ENCODE assay signal across 14 mouse cellular contexts in the genomic region with DNA sequence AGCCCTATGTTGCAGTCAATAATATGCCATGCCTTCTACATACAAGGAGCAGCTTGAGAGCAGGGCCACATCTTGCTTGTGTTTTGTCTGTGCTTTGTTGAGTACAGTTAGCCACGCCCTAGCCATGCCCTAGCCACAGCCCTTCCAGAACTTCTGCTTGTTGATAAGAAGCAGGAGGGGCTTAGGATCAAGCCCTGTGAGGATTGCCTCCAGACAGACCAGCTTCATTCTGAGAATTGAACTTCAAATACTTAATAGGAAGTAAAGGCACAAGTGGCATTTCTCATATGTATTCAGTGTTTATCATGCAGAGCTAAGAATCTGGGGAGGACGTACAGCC.
A peak's percentile ranks its signal among the peaks of the same experiment; 100 is the strongest.
DNase-seq lines count a peak whose midpoint lies in the region; ATAC-seq and TF ChIP-seq lines count a peak whose summit lies in the region.
"Had no signal": no experiment of that assay in that cellular context is flagged by ENCODE, and none has a peak within 500 bp of the region (broad histone marks: within the 10 kb centered on the region; RNA-seq: fewer than 3 reads in every experiment).

No protein-coding gene starts in this region.

- peak overlapping the region; percentile 23; the same call in 1 of the 2 replicates for H3K9ac ChIP-seq in MEL (ENCODE audit: control insufficient read depth, low read depth, low read length, poor library complexity, severe bottlenecking)
- H3K9ac ChIP-seq: heart, embryonic 13.5 days; hindbrain, embryonic 15.5 days; limb, embryonic 12.5 days; neural tube, embryonic 15.5 days had no signal

- peak; percentile 55 to 75; a peak in 2 of 4 replicates for TF ChIP-seq EP300 in MEL (IDR thresholded peaks at IDR 0.05; ENCODE audit: low read depth in 1 of 2, low read length in 2 of 2)

- H3K36me3 ChIP-seq in MEL (ENCODE audit: control insufficient read depth in 1 of 2, insufficient read depth in 2 of 2, low read length in 2 of 2): peaks cover 0 to 25% of the 10 kb centered on the region in 2 experiments; a peak in 2 of 4 replicates
- H3K36me3 ChIP-seq: heart, embryonic 13.5 days; hindbrain, embryonic 15.5 days; limb, embryonic 12.5 days; neural tube, embryonic 15.5 days had no signal

- peak; percentile 100 for ATAC-seq in megakaryocyte-erythroid progenitor cell, adult 5-6 weeks (replicated peaks; ENCODE audit: low FRiP score, low TSS enrichment, poor library complexity, severe bottlenecking)

- TF ChIP-seq RAD21 in MEL (IDR thresholded peaks at IDR 0.05; ENCODE audit: low read depth, low read length): no peak

- peaks cover 16 to 18% of the 10 kb centered on the region in 2 experiments for H3K4me1 ChIP-seq in MEL (ENCODE audit: control insufficient read depth in 1 of 2, insufficient read depth in 2 of 2, low read length in 2 of 2)
- H3K4me1 ChIP-seq: limb, embryonic 12.5 days had no signal

- peak; percentile 94 for DNase-seq in MEL (ENCODE audit: low read depth, low spot score)
- DNase-seq in c-Kit-positive CD71-negative TER-119-negative erythroid progenitor cells, embryonic 14.5 days (ENCODE audit: low read depth): peak; percentile 39
- peak; percentile 83 for DNase-seq in liver
- no peak for DNase-seq in embryo, embryonic 11 days
- no peak for DNase-seq in layer of hippocampus, postnatal 14 days (ENCODE audit: low spot score in 2 of 2)
- DNase-seq in cerebellum, adult 9-11 months: no peak
- DNase-seq: cerebellum, adult 11 months; lung, postnatal 4 days; thymus, postnatal 14 days had no signal

- TF ChIP-seq CTCF in MEL (IDR thresholded peaks at IDR 0.05 in 2 of 3, conservative IDR thresholded peaks at IDR 0.05 in 1 of 3; ENCODE audit: control insufficient read depth in 1 of 3, insufficient read depth in 1 of 3, low read depth in 2 of 3, low read length in 3 of 3, poor library complexity in 1 of 3, severe bottlenecking in 1 of 3): no peak

- no peaks in the 10 kb centered on the region for H3K27me3 ChIP-seq in MEL (ENCODE audit: control insufficient read depth in 1 of 2, insufficient read depth in 2 of 2, low read length in 2 of 2)
- H3K27me3 ChIP-seq: heart, embryonic 13.5 days; hindbrain, embryonic 15.5 days; limb, embryonic 12.5 days; neural tube, embryonic 15.5 days had no signal

- TF ChIP-seq POLR2A in MEL (IDR thresholded peaks at IDR 0.05; ENCODE audit: control insufficient read depth in 1 of 2, insufficient read depth in 1 of 2, low read depth in 1 of 2, low read length in 2 of 2, poor library complexity in 1 of 2): no peak

- peak overlapping the region; percentile 63 for H3K27ac ChIP-seq in MEL (ENCODE audit: control insufficient read depth, low read depth, low read length)
- H3K27ac ChIP-seq: heart, embryonic 13.5 days; hindbrain, embryonic 15.5 days; limb, embryonic 12.5 days; neural tube, embryonic 15.5 days had no signal

- H3K4me3 ChIP-seq in MEL (ENCODE audit: control insufficient read depth in 1 of 2, insufficient read depth in 1 of 2, low read depth in 2 of 2, low read length in 2 of 2): peak overlapping the region in 1 of 2 experiments; percentile 32; a peak in 2 of 4 replicates
- H3K4me3 ChIP-seq: heart, embryonic 13.5 days; hindbrain, embryonic 15.5 days; limb, embryonic 12.5 days; neural tube, embryonic 15.5 days had no signal

- H3K9me3 ChIP-seq in MEL (replicated peaks; ENCODE audit: insufficient read depth, low read length): no peaks in the 10 kb centered on the region
- H3K9me3 ChIP-seq: heart, embryonic 13.5 days; hindbrain, embryonic 15.5 days; limb, embryonic 12.5 days; neural tube, embryonic 15.5 days had no signal

- H3K79me2 ChIP-seq in MEL (ENCODE audit: control insufficient read depth, insufficient read depth, low read length, poor library complexity): no peaks in the 10 kb centered on the region

TF ChIP-seq in MEL, 35 proteins besides CTCF, POLR2A, EP300 and RAD21:
- peak; percentile 53 for TF ChIP-seq MXI1 (IDR thresholded peaks at IDR 0.05; ENCODE audit: low read depth, low read length)
- no peak for TF ChIP-seq MEF2A (IDR thresholded peaks at IDR 0.05; ENCODE audit: extremely low read depth, insufficient replicate concordance, low read depth, low read length, poor library complexity, severe bottlenecking)
- peak; percentile 35; the same call in 1 of the 2 replicates for TF ChIP-seq ETS1 (IDR thresholded peaks at IDR 0.05; ENCODE audit: low read depth, low read length)
- TF ChIP-seq SIN3A (IDR thresholded peaks at IDR 0.05; ENCODE audit: low read length): peak; percentile 67
- TF ChIP-seq NELFE (IDR thresholded peaks at IDR 0.05; ENCODE audit: low read depth, low read length): no peak
- TF ChIP-seq POLR2AphosphoS5 (IDR thresholded peaks at IDR 0.05; ENCODE audit: borderline replicate concordance, low read depth, low read length): no peak
- peak; percentile 61 for TF ChIP-seq GATA1 (IDR thresholded peaks at IDR 0.05; ENCODE audit: low read depth, low read length)
- peak; percentile 30; the same call in 1 of the 2 replicates for TF ChIP-seq TAL1 (IDR thresholded peaks at IDR 0.05; ENCODE audit: low read length)
- 0 out of 2 replicates have a peak, but pooled peaks have one; percentile 33 for TF ChIP-seq ZMIZ1 (IDR thresholded peaks at IDR 0.05; ENCODE audit: low read depth, low read length)
- TF ChIP-seq USF1 (IDR thresholded peaks at IDR 0.05; ENCODE audit: low read depth, low read length): no peak
- no peak for TF ChIP-seq TBP (IDR thresholded peaks at IDR 0.05; ENCODE audit: low read depth, low read length)
- TF ChIP-seq RCOR1 (IDR thresholded peaks at IDR 0.05; ENCODE audit: low read depth, low read length): 0 out of 2 replicates have a peak, but pooled peaks have one; percentile 51
- 0 out of 2 replicates have a peak, but pooled peaks have one; percentile 44 for TF ChIP-seq MYC (IDR thresholded peaks at IDR 0.05; ENCODE audit: low read depth, low read length)
- TF ChIP-seq MAX (IDR thresholded peaks at IDR 0.05; ENCODE audit: low read length): 0 out of 2 replicates have a peak, but pooled peaks have one; percentile 23
- TF ChIP-seq TCF12 (IDR thresholded peaks at IDR 0.05; ENCODE audit: low read depth, low read length): peak; percentile 64
- 0 out of 2 replicates have a peak, but pooled peaks have one; percentile 33 for TF ChIP-seq MYB (IDR thresholded peaks at IDR 0.05; ENCODE audit: low read depth, low read length)
TF ChIP-seq in MEL: peak in this region for 11.

Comparison
In these comparisons a context has a peak if more than half of its experiments do, and no peak if none do; other contexts are left out.
1. DNase-seq: peak in MEL (single experiment), c-Kit-positive CD71-negative TER-119-negative erythroid progenitor cells, embryonic 14.5 days (single experiment) and liver (single experiment); none in embryo, embryonic 11 days (single experiment), layer of hippocampus, postnatal 14 days (0 of 2) and cerebellum, adult 9-11 months (single experiment).